Mouse (Mus musculus) intestine, embryonic 14.5 days (tissue): ENCODE data around the gene Prkch. TPM values are rescaled to one million over a fixed set of nuclear protein-coding genes. Genes with fewer than 3 reads are reported as not detected.

Experiments
- ATAC-seq: fragments of 200-750 bp; cut with Nextera tagmentation; replicated peaks from 2 replicates; pipeline ENCODE4 v1.8.0; 2017; ENCODE audit warnings: low read depth, moderate number of reproducible peaks, moderate TSS enrichment, moderate library complexity; ENCODE audit not compliant: low FRiP score, low TSS enrichment
- DNase-seq: peaks from one replicate; pipeline ENCODE4 v3.0.0-alpha.2; 2018; ENCODE audit warnings: low spot score
- H3K27ac ChIP-seq: fragments of 300-500 bp; sonication (generic); 2 replicates; pipeline ENCODE4 v1.5.1; 2014; ENCODE audit warnings: low read depth, mild to moderate bottlenecking, control low read depth
- H3K27me3 ChIP-seq: fragments of 300-500 bp; sonication (generic); replicated peaks from 2 replicates; pipeline ENCODE4 v1.6.1; 2014; ENCODE audit warnings: low read length, control low read depth; ENCODE audit not compliant: control insufficient read depth, insufficient read depth
- H3K36me3 ChIP-seq: fragments of 300-500 bp; sonication (generic); 2 replicates; pipeline ENCODE4 v1.6.1; 2014; ENCODE audit warnings: low read length, control low read depth; ENCODE audit not compliant: control insufficient read depth, insufficient read depth
- H3K4me1 ChIP-seq: fragments of 300-500 bp; sonication (generic); replicated peaks from 2 replicates; pipeline ENCODE4 v1.6.1; 2014; ENCODE audit warnings: low read length, control low read depth, mixed read lengths; ENCODE audit not compliant: control insufficient read depth, insufficient read depth
- H3K4me2 ChIP-seq: fragments of 300-500 bp; sonication (generic); 2 replicates; pipeline ENCODE4 v1.6.1; 2014; ENCODE audit warnings: low read length
- H3K4me3 ChIP-seq: fragments of 300-500 bp; sonication (generic); 2 replicates; pipeline ENCODE4 v1.5.1; 2014; ENCODE audit warnings: low read depth, low read length, control low read depth, mixed read lengths
- H3K9ac ChIP-seq: fragments of 300-500 bp; sonication (generic); 2 replicates; pipeline ENCODE4 v1.6.1; 2014; ENCODE audit warnings: mild to moderate bottlenecking, low read length
- H3K9me3 ChIP-seq: fragments of 300-500 bp; sonication (generic); 2 replicates; pipeline ENCODE4 v1.6.1; 2016; ENCODE audit warnings: low read length, control low read depth; ENCODE audit not compliant: control insufficient read depth
- WGBS: fragments of 180-500 bp; shearing (Covaris S2); extraction: QIAGEN DNeasy Blood & Tissue Kit; methylation state at CpG from one replicate; pipeline ENCODE4 v1.1.7; 2014; 5-methylcytosine and 5-hydroxymethylcytosine counted together
- polyA plus RNA-seq: library from polyadenylated mRNA; unstranded; fragments of >200 nt; fragmentation: Nextera tagmentation; extraction: Ambion mirVana; gene quantifications from 2 replicates; pipeline ENCODE4 v1.2.1, GENCODE M21; 2014

Prkch gene
- polyA plus RNA-seq, 1 experiment from 2014 or later = 8.0 TPM

DNA sequence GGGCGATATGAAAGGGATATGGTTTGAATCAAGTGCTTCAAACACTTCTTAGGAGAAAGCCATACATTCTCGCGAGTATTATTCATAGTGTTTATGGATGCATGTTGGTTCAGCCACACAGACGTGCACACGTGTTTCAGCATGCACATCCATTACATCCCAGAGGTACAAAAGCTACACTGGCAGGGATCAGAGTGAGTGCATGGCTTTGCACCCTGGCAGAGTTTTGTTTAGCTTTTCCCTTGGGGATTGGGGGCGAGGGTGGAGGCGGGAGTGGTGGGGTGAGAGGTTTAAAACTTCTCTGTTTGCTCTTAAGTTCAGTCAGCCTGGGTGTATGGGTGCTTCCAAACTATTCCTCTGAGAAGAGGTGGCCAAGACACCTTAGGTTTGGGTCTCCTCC, 1.3 kb downstream of the Prkch start:
- H3K9me3 ChIP-seq = no peaks in the 10 kb centered on the region
- peak overlapping the region; percentile 91 for H3K4me2 ChIP-seq
- peaks cover 2% of the 10 kb centered on the region; the same call in 1 of the 2 replicates for H3K4me1 ChIP-seq
- no peaks in the 10 kb centered on the region for H3K36me3 ChIP-seq
- DNase-seq (no peak), ATAC-seq (no peak)
- WGBS = 2% methylated on average over 7 of the region's 7 CpGs
- peaks cover 11% of the 10 kb centered on the region; the same call in 1 of the 2 replicates for H3K27me3 ChIP-seq
- H3K9ac ChIP-seq = no peak overlapping the region
- H3K27ac ChIP-seq = no peak overlapping the region
- H3K4me3 ChIP-seq = peak overlapping the region; percentile 68

DNA sequence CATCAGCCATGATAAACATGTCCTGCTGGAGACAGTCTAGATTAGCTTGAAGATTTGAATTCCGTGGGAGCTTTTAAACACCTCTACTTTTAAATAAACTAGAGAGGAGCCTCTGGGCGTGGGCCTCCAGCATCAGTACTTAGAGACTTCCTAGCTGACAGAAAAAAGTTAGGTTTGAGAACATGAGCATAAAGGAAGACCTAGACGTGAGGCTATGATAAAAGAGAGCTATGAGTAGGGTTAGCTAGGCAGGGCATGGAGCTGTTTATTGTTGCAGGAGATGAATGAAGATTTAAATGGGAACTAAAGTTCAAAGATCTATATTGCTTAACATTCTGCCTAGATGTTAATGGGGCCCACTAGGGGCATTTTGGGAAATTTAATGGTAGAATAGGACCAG, 2.7 kb downstream of the Prkch start:
- Histone ChIP-seq H3K27ac (no peak overlapping the region), H3K4me2 (no peak overlapping the region), H3K27me3 (peaks cover 11% of the 10 kb centered on the region; the same call in 1 of the 2 replicates), H3K9ac (no peak overlapping the region), H3K36me3 (no peaks in the 10 kb centered on the region), H3K4me3 (no peak overlapping the region), H3K4me1 (peaks cover 2% of the 10 kb centered on the region; the same call in 1 of the 2 replicates), H3K9me3 (no peaks in the 10 kb centered on the region)
- no peak for DNase-seq
- no peak for ATAC-seq
- WGBS = 53% methylated on average over 3 of the region's 3 CpGs

DNA sequence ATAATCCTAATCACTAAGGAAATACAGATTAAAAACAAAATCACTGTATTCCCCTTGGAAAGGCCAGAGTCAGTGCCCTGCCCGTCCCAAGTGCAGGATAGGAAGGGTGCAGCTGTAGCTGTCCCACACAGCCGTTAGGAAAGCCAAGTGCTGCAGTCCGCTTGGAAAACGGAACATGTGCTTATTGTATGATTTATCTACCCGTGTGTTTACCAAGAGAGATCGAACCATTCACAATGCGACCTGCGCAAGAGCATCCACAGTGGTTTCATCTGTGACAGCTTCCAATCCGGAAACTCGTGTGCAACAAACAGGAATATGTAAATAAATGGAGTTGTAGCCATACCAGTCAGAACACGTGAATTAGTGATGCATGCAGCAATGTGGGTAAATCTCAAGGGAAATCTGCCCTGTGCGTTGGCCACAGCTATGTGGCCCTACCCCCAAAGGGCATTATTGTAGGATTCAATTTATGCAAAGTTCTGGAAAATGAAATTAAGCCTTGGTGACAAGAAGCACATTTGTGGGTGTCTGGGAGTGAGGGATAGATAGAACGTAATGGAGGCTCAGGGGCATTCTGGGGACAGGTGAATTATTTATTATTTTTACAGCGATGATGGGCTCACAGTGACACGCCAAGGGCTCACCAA, 6.2 kb downstream of the Prkch start:
- Histone ChIP-seq H3K4me3 (no peak overlapping the region), H3K9ac (no peak overlapping the region), H3K27me3 (peaks cover 10% of the 10 kb centered on the region; the same call in 1 of the 2 replicates), H3K36me3 (no peaks in the 10 kb centered on the region), H3K4me1 (no peaks in the 10 kb centered on the region; the same call in 1 of the 2 replicates), H3K4me2 (no peak overlapping the region), H3K27ac (no peak overlapping the region), H3K9me3 (no peaks in the 10 kb centered on the region)
- DNase-seq (no peak), ATAC-seq (no peak)
- 77% methylated on average over 15 of the region's 15 CpGs for WGBS

DNA sequence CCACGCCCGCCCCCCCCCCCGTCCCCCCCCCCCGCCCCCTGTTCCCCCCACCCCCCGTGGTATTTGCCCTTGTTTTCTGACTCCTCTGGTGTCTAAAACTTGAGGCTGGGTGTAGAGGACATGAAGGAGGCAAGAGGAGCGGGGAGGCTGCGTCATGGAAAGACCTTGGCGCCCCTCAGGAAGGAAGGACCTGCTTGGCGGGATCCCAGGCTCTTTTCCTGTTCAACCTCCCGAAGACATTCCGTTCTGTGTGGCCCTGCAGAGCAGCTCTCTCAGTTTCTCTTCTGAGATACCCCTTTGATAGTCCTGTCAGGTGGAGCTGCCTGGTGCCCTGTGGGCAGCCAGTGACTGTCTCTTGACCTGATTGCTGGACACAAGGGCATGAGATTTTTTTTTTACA, 7.0 kb downstream of the Prkch start:
- Histone ChIP-seq H3K4me3 (no peak overlapping the region), H3K4me2 (no peak overlapping the region), H3K27ac (no peak overlapping the region), H3K9me3 (no peaks in the 10 kb centered on the region), H3K27me3 (peaks cover 3% of the 10 kb centered on the region; the same call in 1 of the 2 replicates), H3K36me3 (no peaks in the 10 kb centered on the region), H3K9ac (no peak overlapping the region), H3K4me1 (no peaks in the 10 kb centered on the region)
- ATAC-seq (no peak), DNase-seq (no peak)
- 73% methylated on average over 9 of the region's 11 CpGs for WGBS

DNA sequence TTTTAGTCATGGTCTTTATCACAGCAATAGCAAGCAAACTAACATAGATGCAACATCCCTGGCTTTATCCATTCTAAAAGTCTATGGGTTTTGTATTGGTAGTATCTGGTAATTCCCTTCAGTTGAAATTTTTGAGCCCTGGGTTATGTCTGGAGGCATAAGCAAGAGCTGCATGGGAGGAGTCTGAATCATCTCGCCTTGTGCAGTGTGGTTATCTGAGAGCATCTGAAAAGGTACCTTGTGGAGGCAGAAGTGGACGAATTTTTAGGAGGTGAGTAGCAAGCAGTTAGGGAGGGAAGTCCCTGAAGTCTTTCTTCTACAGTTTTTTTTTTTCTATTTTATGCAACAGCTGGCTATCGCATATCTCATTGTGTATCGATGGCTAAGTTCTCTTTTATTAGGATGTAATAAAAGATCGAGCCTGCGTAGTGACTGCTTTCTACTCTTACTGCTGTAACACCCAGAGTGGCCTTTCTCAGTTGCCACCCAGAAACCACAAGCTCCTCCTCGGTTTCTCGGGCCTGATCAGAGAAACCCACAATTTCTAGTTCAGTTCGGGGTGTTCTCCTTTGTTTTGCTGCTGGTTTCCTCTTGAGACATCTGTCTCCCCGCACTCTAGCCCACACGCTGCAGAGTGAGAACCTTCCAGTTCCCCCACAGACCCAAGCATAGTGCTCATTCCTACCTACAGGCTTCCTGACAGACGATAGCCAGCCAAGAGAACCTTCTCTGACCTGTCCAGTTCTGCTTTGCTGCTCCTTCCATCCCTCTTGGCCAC, 8.6 kb downstream of the Prkch start:
- no peak overlapping the region for H3K4me3 ChIP-seq
- no peak for DNase-seq
- 83% methylated on average over 12 of the region's 12 CpGs for WGBS

DNA sequence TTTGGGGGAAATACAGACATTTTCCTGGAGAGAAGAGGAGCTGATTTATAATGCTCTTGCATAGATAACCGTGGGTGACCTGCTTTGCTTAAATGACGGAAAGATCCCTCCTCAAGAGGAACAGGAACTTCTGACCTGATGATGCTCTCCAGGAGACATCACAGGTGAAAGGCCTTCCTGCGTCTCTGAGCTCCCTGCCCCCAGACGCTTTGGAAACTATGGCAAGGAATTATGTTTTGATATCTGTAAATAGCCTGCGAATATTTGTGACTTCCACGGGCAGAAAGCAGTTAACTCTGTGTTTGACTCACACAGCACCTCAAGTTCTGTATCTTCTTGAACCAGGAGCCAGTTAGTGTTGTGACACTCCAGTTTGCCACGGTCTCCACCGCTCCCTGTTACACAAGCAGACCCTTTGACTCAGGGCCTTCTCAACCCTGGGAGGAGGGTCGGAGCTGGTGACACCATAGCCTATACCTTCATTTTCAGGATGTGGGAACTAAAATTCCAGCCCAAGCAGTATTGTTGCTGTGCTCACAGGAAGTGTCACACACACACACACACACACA, 9.7 kb downstream of the Prkch start:
- Histone ChIP-seq H3K27me3 (no peaks in the 10 kb centered on the region), H3K36me3 (no peaks in the 10 kb centered on the region), H3K4me1 (no peaks in the 10 kb centered on the region), H3K9me3 (no peaks in the 10 kb centered on the region), H3K9ac (no peak overlapping the region), H3K4me3 (no peak overlapping the region), H3K4me2 (no peak overlapping the region), H3K27ac (no peak overlapping the region)
- 72% methylated on average over 9 of the region's 9 CpGs for WGBS
- ATAC-seq (no peak), DNase-seq (no peak)

More for the DNA sequence above, 8.6 kb downstream of the Prkch start:
- Histone ChIP-seq H3K9ac (no peak overlapping the region), H3K9me3 (no peaks in the 10 kb centered on the region), H3K4me2 (no peak overlapping the region), H3K4me1 (no peaks in the 10 kb centered on the region), H3K27me3 (no peaks in the 10 kb centered on the region), H3K27ac (no peak overlapping the region), H3K36me3 (no peaks in the 10 kb centered on the region)
- no peak for ATAC-seq

DNA sequence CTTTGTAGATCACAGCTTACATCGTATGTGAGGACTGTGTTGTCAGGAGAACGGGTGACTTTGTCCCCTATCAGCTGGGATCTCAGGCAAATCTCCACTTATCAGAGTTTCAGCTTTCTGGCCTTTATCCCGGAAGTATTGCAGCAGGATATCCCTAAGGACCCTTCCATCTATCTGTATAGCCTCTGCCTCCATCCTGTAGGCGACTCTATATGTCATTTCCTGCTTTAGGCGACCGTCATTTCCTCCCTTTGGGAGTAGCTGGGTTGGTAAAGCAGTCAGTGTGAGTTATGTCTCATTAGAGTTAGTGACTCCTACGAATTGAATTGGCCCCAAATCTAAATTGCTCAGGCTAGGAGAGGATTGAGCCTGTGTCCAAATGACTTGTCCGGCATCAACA, 10.6 kb downstream of the Prkch start:
- Histone ChIP-seq H3K27me3 (no peaks in the 10 kb centered on the region), H3K9me3 (no peaks in the 10 kb centered on the region), H3K36me3 (no peaks in the 10 kb centered on the region), H3K4me3 (no peak overlapping the region), H3K4me2 (no peak overlapping the region), H3K27ac (no peak overlapping the region), H3K4me1 (no peaks in the 10 kb centered on the region), H3K9ac (no peak overlapping the region)
- ATAC-seq = no peak
- DNase-seq = no peak
- WGBS = 67% methylated on average over 8 of the region's 8 CpGs

DNA sequence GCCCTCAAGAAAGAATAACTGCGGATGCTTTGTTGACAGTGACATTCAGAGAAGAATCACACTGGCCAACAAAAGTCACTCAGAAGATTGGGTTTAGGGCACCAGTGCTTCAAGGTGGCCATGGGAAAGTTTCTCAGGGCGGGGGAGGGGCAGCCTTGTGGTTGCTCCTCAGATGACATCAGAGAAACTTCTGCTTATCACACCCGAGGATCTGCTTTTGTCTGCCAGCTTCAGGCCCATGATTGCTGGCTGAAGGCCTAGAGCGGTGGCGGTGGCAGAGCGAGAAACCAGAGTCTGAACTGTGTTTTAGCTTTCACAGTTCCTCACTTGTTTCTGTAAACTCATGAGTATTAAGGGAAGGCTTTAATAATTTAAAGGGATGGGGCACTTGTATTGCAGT, 13.6 kb downstream of the Prkch start:
- no peak overlapping the region for H3K9ac ChIP-seq
- no peak for ATAC-seq
- no peaks in the 10 kb centered on the region for H3K4me1 ChIP-seq
- H3K27me3 ChIP-seq = no peaks in the 10 kb centered on the region
- WGBS = 49% methylated on average over 6 of the region's 6 CpGs
- H3K9me3 ChIP-seq = no peaks in the 10 kb centered on the region
- H3K4me3 ChIP-seq = no peak overlapping the region
- H3K27ac ChIP-seq = no peak overlapping the region
- H3K4me2 ChIP-seq = no peak overlapping the region
- no peak for DNase-seq
- H3K36me3 ChIP-seq = no peaks in the 10 kb centered on the region
